Mouse (Mus musculus): ENCODE measurements around the gene Il1a.

- TF ChIP-seq POLR2A (IDR thresholded peaks at IDR 0.05; ENCODE audit: borderline replicate concordance, control insufficient read depth, low read depth, low read length) (no peak), CTCF (IDR thresholded peaks at IDR 0.05; ENCODE audit: control insufficient read depth, insufficient read depth, low read length) (no peak)
These were observed 53.8 kb downstream of the Il1a start for GRCm38 (mm10) chr2:129256006-129256405.

All from bone marrow, adult 2 months (tissue).